Mouse (Mus musculus) bone marrow macrophage, adult 2 months (primary cell): ENCODE measurements around the gene Tsc22d3. TPM values are rescaled to one million over a fixed set of nuclear protein-coding genes. Genes with fewer than 3 reads are reported as not detected.
A peak's percentile ranks its signal among the peaks of the same experiment; 100 is the strongest.
"Not testable (repeated sequence)": the region's sequence is repeated elsewhere in the genome, so short reads cannot be mapped to it uniquely, and the experiment has no call there.

ENCODE experiments used
- H3K27ac ChIP-seq: 2 replicates; pipeline ENCODE4 v1.5.1; 2012; ENCODE audit warnings: low read depth, low read length; ENCODE audit not compliant: insufficient read depth
- H3K4me1 ChIP-seq: 2 replicates; pipeline ENCODE4 v1.6.1; 2012; ENCODE audit warnings: low read length; ENCODE audit not compliant: control insufficient read depth, insufficient read depth
- H3K4me3 ChIP-seq: 2 replicates; pipeline ENCODE4 v1.5.1; 2012; ENCODE audit warnings: mild to moderate bottlenecking, low read length, moderate library complexity; ENCODE audit not compliant: insufficient read depth
- CTCF ChIP-seq: IDR thresholded peaks from 2 replicates; pipeline ENCODE4 v1.5.1; 2012; ENCODE audit warnings: low read depth, mild to moderate bottlenecking, low read length, moderate library complexity
- POLR2A ChIP-seq: IDR thresholded peaks from 2 replicates; pipeline ENCODE4 v1.6.1; 2012; ENCODE audit warnings: mild to moderate bottlenecking, low read depth, low read length, borderline replicate concordance
- polyA plus RNA-seq: library from polyadenylated mRNA; stranded (reverse); fragments of >200 nt; gene quantifications from 2 replicates; pipeline ENCODE4 v1.2.4, GENCODE M21; 2012; ENCODE audit not compliant: missing spikeins, insufficient read depth, insufficient read length

Tsc22d3 gene
- polyA plus RNA-seq, 1 experiment: 118 TPM

GRCm38 (mm10) chrX:140501401-140502301, 98.8 kb downstream of the Tsc22d3 start:
- TF ChIP-seq POLR2A (no peak), CTCF (no peak)
- Histone ChIP-seq H3K4me3 (no peak overlapping the region), H3K4me1 (peaks cover 30% of the 10 kb centered on the region), H3K27ac (no peak overlapping the region)

DNA sequence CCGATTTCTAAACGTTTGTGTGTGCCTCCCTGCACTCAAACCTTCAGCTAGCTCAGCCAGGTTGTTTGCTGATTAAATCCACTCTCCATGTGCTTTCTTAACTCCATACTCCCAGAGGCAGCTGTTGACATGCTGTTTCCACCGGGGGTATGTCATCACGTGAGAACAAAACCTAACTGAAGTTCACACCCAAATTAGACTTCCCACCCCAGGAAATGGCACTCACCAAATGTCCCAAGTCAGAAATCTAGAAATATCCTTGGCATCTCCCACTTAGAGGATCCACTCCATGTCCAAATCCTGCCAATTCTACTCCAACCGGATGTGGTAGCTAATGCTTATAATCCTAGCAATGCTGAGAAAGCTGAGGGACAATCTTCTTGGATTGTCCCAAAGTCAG, 100.2 kb downstream of the Tsc22d3 start:
- TF ChIP-seq POLR2A: no peak
- no peak for TF ChIP-seq CTCF
- H3K4me1 ChIP-seq: peaks cover 24% of the 10 kb centered on the region
- H3K27ac ChIP-seq: no peak overlapping the region

GRCm38 (mm10) chrX:140498431-140498830, 102.0 kb downstream of the Tsc22d3 start:
- H3K4me3 ChIP-seq, H3K27ac ChIP-seq: not testable (repeated sequence)
- H3K4me1 ChIP-seq: peaks cover 21% of the 10 kb centered on the region

More for the DNA sequence above, 100.2 kb downstream of the Tsc22d3 start:
- H3K4me3 ChIP-seq: no peak overlapping the region

DNA sequence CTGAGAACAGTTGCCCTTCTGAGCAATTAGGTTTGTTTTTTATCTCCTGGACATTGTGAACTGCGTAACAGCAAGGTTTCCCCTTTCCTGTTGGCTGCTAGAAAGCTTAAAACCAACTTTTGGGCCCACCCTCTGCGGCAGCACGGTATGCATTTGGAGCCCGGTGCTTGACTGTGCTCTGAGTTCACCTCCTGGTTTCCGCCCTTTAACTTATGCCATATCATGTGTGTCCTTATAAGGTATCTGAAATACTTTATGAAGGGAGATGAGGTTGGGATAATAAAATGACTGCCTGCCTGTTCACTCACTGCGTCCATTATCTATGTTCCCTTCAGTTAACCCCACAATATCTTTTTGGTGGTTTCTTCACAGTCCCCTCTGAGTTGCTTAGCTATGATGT, 106.3 kb downstream of the Tsc22d3 start:
- H3K27ac ChIP-seq: no peak overlapping the region; the same call in 1 of the 2 replicates

GRCm38 (mm10) chrX:140493527-140494029, 106.9 kb downstream of the Tsc22d3 start:
- H3K4me3 ChIP-seq: no peak overlapping the region
- peak overlapping the region; percentile 50 for H3K27ac ChIP-seq
- TF ChIP-seq POLR2A: no peak
- H3K4me1 ChIP-seq: peaks cover 41% of the 10 kb centered on the region

More for the DNA sequence above, 106.3 kb downstream of the Tsc22d3 start:
- Histone ChIP-seq H3K4me1 (peaks cover 38% of the 10 kb centered on the region), H3K4me3 (no peak overlapping the region)
- TF ChIP-seq POLR2A: no peak

- TF ChIP-seq CTCF (no peak), POLR2A (no peak)
- peaks cover 36% of the 10 kb centered on the region for H3K4me1 ChIP-seq
- H3K27ac ChIP-seq: peak overlapping the region; percentile 58
- no peak overlapping the region for H3K4me3 ChIP-seq
Measured at GRCm38 (mm10) chrX:140491884-140492571, 108.4 kb downstream of the Tsc22d3 start.

- no peak overlapping the region for H3K27ac ChIP-seq
- no peak overlapping the region for H3K4me3 ChIP-seq
- TF ChIP-seq CTCF (no peak), POLR2A (no peak)
- peaks cover 31% of the 10 kb centered on the region for H3K4me1 ChIP-seq
Measured at GRCm38 (mm10) chrX:140490203-140490602, 110.3 kb downstream of the Tsc22d3 start.

Other genes starting within 250 kb of the Tsc22d3 start
- 8.4 and 9.8 TPM in 2 replicates for gene Prps1, start 144.0 kb downstream of the Tsc22d3 start, polyA plus RNA-seq
- gene Mid2, start 63.9 kb upstream of the Tsc22d3 start, polyA plus RNA-seq: not detected in 2 replicates
- 0.45 TPM in 1 of 2 replicates, not detected in the other for gene Tex13b, start 212.8 kb upstream of the Tsc22d3 start, polyA plus RNA-seq